Mouse (Mus musculus): ENCODE results near the gene Sfpq.

- no peak for TF ChIP-seq CTCF (IDR thresholded peaks at IDR 0.05; ENCODE audit: low read depth, low read length)
- TF ChIP-seq POLR2A (IDR thresholded peaks at IDR 0.05; ENCODE audit: insufficient read depth, low read length): no peak
Observed at GRCm38 (mm10) chr4:127037158-127037557, 16.0 kb downstream of the Sfpq start.
